Mouse (Mus musculus): ENCODE results near the gene Gpx8.
A peak's percentile ranks its signal among the peaks of the same experiment; 100 is the strongest.
"Not testable (repeated sequence)": the region's sequence is repeated elsewhere in the genome, so short reads cannot be mapped to it uniquely, and the experiment has no call there.

The Gpx8 gene

DNA sequence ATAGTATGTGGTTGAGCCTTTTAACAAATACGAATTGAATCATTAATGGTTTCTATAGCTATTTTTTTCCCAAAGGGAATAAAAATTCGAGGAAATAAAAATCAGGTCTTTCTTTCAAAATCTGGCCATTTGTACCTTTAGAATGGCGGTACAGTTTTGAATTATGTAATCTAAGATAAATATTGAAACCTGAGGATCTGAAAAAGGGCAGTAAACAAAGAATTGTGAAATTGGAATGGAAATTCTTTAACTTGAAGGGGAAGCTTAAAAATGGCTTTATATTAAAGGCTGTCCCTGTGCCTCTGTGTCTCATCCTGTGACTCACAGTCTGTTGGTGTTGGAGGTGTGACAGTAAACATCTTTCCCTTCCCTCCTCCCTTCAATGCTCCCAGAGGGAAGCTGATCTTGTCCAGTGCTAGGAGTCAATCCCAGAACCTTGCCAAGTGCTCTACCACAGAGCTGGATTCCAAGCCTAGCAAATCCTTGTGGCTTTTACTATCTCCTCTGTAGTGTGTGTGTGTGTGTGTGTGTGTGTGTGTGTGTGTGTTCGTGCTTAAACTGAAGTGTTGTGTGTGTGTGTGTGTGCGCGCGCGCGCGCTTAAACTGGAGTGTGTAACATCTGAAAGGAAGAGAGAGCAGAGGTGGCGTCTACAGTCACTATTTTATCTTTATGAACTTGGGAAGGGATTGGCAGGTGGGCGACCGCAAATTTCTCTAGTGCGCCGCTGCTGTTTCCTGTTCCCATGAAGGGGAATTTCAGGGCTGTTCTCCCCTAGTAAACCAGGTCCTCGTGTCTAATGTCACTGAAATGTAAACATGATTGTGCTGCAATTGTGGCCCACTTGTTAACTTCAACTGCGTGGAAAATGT lies 22.7 kb downstream of the Gpx8 start:
- DNase-seq (ENCODE audit: low spot score) = no peak

- DNase-seq (ENCODE audit: low spot score) = no peak
Observed at GRCm38 (mm10) chr13:113022467-113022866, 23.7 kb downstream of the Gpx8 start.

DNA sequence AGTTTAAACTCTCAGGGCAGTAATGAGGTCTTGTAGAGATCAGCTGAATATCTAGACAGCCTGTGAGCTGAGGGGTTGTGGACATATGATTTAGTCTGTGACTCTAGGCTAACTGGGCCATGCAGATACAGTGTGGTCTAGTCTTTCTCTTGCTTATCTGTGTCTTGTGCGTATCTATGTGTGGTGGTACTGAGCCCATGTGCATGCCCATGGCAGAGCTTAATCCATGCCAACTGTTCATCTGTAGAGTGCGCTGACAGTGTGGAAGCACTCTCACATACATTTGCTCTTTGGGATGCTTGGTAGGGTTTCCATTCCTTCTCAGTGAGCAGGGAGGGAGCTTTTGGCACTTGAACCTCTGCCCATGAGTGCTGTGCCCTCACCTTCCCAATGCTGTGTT lies 24.7 kb downstream of the Gpx8 start:
- no peak for DNase-seq (ENCODE audit: low spot score)

DNA sequence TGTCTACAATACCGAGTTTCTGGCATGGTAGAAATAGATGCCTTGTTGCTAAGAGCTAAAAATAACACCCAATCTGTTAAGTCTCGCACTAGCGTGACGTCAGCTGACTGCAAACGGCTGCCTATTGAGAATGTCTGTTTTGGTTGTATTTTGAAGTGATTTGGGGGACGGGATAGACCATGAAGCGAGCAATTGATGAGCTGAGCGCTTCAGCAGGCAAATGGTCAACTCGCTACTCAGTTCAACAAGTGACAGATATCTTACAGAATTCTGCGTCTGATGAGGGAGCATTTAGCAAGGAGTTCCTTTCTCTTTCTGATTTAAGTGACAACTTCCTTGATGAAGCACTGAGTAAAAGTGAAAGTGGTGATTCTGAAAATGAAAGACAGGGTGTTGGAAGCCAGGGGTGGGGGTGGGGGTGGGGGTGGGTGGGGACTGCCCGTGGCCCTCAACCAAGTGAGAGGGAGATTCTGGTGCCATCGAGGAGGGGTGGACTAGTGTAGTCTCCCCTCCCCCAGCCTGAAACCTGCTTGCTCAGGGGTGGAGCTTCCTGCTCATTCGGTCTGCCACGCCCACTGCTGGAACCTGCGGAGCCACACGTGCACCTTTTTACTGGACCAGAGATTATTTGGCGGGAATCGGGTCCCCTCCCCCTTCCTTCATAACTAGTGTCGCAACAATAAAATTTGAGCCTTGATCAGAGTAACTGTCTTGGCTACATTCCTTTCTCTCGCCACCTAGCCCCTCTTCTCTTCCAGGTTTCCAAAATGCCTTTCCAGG lies 32.8 kb downstream of the Gpx8 start:
- not testable (repeated sequence) for DNase-seq (ENCODE audit: low spot score)

GRCm38 (mm10) chr13:113012683-113013082 lies 33.5 kb downstream of the Gpx8 start:
- no peak for DNase-seq (ENCODE audit: low spot score)

DNA sequence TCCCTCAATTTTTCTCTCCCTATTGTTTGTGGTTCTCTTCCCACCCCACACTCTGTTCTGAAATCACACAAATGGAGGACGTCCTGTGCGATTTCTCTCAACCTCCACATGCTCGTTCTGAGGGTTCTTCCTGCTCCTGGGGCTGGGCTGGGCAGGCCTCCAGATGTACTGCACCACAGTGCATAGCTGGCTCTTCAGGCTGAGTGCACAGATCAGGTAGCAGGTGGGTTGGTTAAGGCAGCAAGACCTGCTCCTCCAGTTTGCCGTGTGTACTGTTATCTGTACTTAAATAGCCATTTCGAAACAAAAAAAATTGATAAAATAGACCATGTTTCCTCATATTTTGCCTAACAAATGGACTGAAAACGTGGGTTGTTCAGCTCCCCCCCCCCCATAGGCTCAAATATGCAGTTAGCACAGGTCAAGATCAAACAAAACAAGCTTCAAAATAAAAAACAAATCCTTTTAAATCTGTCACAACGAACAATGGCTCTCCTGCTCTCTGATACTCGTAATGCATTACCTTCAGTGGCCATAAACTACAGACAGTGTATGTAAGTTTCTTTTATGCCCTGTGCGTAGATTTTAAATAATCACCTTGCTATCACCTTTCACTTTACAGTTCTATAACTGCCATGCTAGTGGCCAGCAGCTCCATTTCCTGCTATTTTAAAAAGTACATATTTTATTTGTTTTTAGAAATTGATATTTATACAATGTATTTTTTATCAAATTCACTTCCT lies 45.5 kb downstream of the Gpx8 start:
- no peak for DNase-seq (ENCODE audit: low spot score)

GRCm38 (mm10) chr13:113000090-113000489 lies 46.1 kb downstream of the Gpx8 start:
- no peak for DNase-seq (ENCODE audit: low spot score)

DNA sequence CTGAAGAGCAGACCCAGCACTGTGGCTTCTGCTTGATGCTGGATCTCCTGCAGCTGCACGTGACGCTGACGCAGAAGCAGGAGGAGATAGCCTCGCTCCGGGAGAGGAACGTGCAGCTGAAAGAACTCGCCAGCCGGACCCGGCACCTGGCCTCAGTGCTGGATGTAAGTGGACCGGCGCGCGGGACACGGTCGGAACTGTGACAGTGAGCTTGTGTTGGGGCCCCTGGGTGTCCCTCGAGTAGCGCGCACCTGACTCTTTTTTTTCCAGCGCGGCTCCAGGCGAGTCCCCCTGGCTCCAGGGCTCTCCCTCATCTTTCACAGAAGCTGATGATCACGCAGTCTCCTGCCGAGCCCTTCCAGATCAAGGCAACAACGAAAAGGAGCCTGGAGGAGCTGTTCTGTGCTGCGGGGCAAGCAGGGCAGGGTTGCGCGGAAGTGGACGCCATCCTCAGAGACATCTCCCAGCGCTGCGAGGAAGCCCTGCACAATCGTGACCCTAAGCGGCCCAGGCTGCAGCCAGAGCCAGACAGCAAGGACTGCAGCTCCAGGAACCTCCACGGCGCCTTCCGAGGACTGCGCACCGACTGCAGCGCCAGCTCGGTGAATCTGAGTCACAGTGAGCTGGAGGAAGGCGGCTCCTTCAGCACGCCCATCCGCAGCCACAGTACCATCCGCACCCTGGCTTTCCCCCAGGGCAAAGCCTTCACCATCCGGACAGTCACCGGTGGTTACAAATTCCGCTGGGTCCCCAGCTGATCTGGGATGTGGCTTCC lies 47.6 kb downstream of the Gpx8 start:
- no peak for DNase-seq (ENCODE audit: low spot score)

DNA sequence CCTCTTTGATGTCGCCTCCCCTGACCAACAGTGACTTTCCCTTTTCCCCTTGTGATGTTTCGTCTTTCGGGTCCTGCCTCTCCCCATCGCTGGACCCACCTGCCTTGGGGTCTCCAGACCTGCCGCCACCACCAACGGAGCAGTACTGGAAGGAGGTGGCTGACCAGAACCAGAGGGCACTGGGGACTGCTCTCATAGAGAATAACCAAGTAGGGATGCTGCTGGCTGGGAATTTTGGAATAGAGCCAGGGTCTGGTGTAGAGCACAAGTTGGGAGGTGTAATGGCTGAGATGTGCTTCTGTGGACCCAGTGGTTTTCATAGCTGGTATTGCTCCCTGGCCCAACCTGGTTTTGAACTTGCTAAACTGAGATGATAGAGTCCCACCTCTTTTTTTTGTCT lies 48.8 kb downstream of the Gpx8 start:
- no peak for DNase-seq (ENCODE audit: low spot score)

DNA sequence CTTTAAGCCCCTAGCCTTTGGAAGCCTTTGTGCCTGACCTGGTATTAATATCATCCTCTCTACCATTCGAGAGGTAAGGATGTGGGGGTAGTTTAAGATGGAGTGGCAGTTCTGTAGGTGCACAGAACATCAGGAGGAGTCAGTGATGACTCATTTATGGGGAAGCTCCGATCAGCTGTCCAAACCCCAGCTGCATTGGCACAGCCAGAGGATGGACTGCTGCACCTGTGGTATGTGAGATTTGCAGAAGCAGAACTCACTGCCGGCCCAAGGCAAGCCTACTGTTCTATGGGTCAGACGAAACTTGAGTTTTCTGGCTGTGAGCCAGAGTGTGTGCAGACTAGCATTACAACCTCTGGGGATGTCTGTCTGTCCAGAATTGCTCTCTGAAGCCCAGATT lies 49.8 kb downstream of the Gpx8 start:
- DNase-seq (ENCODE audit: low spot score) = no peak

DNA sequence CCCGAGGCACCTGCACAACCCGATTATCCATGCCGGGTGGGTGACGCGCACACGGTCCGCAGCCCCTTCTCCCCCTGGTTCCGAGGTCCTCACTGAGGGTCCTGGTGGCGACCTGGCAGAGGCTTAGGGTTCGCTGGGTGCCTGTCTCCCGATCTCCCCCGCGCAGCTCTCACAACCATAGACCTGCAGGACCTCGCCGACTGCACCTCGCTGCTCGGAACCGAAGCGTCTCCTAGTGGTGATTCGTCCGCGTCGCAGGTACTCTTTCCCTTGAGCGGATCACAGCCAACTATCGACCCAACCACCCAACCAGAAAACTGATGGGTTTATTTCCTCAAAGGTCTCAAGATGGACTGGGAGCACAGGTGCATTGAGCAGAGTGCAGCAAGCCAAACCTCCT lies 52.0 kb downstream of the Gpx8 start:
- DNase-seq (ENCODE audit: low spot score) = peak; percentile 41

- no peak for DNase-seq (ENCODE audit: low spot score)
Observed at GRCm38 (mm10) chr13:112993531-112994152, 52.6 kb downstream of the Gpx8 start, which contains the start of gene Mcidas. Gene Mcidas (plus strand): TSS chr13:112993845.

Data from yolk sac, embryonic 10.5 days (tissue).